Mouse (Mus musculus) cortical plate, adult 2 months (tissue): Measurements from ENCODE around the gene Sphk2.

Experiments
- CTCF ChIP-seq: fragments of 200-500 bp; IDR thresholded peaks from 2 replicates; pipeline ENCODE4 v1.5.1; 2011; ENCODE audit warnings: mild to moderate bottlenecking, control low read depth, low read length; ENCODE audit not compliant: insufficient read depth; ENCODE audit errors: extremely low read depth
- POLR2A ChIP-seq: fragments of 200-500 bp; IDR thresholded peaks from 2 replicates; pipeline ENCODE4 v1.6.1; 2011; ENCODE audit warnings: mild to moderate bottlenecking, low read length, control low read depth; ENCODE audit not compliant: insufficient read depth; ENCODE audit errors: extremely low read depth

GRCm38 (mm10) chr7:45755703-45756102 is 37.9 kb upstream of the Sphk2 start:
- TF ChIP-seq CTCF (no peak), POLR2A (no peak)
